Comparison of ENCODE assay signal across 8 mouse cellular contexts in genomic region chr1:66896125-66896524, GRCm38 (mm10). TPM values are rescaled to one million over a fixed set of nuclear protein-coding genes. Genes with fewer than 3 reads are reported as not detected.
DNase-seq lines count a peak whose midpoint lies in the region; ATAC-seq and TF ChIP-seq lines count a peak whose summit lies in the region.

No protein-coding gene starts in this region.

- peak; percentile 83 for ATAC-seq in heart, postnatal 0 days (ENCODE audit: insufficient read depth, low read depth)
- peak; percentile 91 for ATAC-seq in limb, embryonic 14.5 days (ENCODE audit: low FRiP score, low read depth)
- ATAC-seq in neural tube, embryonic 11.5 days (ENCODE audit: insufficient read depth, low FRiP score, low TSS enrichment): peak; percentile 65
- no peak for ATAC-seq in erythroblast, adult 5-6 weeks (replicated peaks; ENCODE audit: low FRiP score, poor library complexity, severe bottlenecking)

- H3K27ac ChIP-seq in heart, postnatal 0 days (ENCODE audit: low read depth): no peak overlapping the region
- H3K27ac ChIP-seq in limb, embryonic 14.5 days (replicated peaks; ENCODE audit: low read depth, low read length): no peak overlapping the region
- no peak overlapping the region for H3K27ac ChIP-seq in neural tube, embryonic 11.5 days (ENCODE audit: low read depth, low read length)

- H3K4me1 ChIP-seq in heart, postnatal 0 days (ENCODE audit: control insufficient read depth, insufficient read depth): 0 out of 2 replicates have a peak, but pooled peaks cover 5% of the 10 kb centered on the region
- peaks cover 17% of the 10 kb centered on the region for H3K4me1 ChIP-seq in limb, embryonic 14.5 days (ENCODE audit: control insufficient read depth, insufficient read depth, low read length)
- H3K4me1 ChIP-seq in neural tube, embryonic 11.5 days (ENCODE audit: control insufficient read depth, insufficient read depth, low read length): no peaks in the 10 kb centered on the region

- TF ChIP-seq CTCF in heart, postnatal 0 days (IDR thresholded peaks at IDR 0.05; ENCODE audit: low read depth): peak; percentile 60

- no peaks in the 10 kb centered on the region for H3K9me3 ChIP-seq in heart, postnatal 0 days (replicated peaks; ENCODE audit: control insufficient read depth, low read length)
- no peaks in the 10 kb centered on the region for H3K9me3 ChIP-seq in limb, embryonic 14.5 days (ENCODE audit: control insufficient read depth, low read length)
- H3K9me3 ChIP-seq in neural tube, embryonic 11.5 days (ENCODE audit: control insufficient read depth, low read length): no peaks in the 10 kb centered on the region

- peak overlapping the region; percentile 31 for H3K4me3 ChIP-seq in heart, postnatal 0 days (ENCODE audit: low read depth, low read length)
- H3K4me3 ChIP-seq in limb, embryonic 14.5 days (replicated peaks; ENCODE audit: low read length): 0 out of 2 replicates have a peak overlapping the region, but pooled peaks have one; percentile 0
- H3K4me3 ChIP-seq in neural tube, embryonic 11.5 days (ENCODE audit: low read depth, low read length): no peak overlapping the region

- H3K4me2 ChIP-seq in heart, postnatal 0 days (ENCODE audit: low read depth, low read length): peak overlapping the region; percentile 59
- H3K4me2 ChIP-seq in limb, embryonic 14.5 days (replicated peaks; ENCODE audit: low read depth, low read length, severe bottlenecking): peak overlapping the region; percentile 25
- no peak overlapping the region for H3K4me2 ChIP-seq in neural tube, embryonic 11.5 days (ENCODE audit: low read depth)

- peak; percentile 20 to 60 for DNase-seq in left cerebral cortex, postnatal 25 days (ENCODE audit: low spot score in 2 of 2)
- no peak for DNase-seq in left cerebral cortex, adult 8-10 months (ENCODE audit: low spot score in 2 of 2)
- peak; percentile 56 for DNase-seq in brain, embryonic 18.5 days (ENCODE audit: low read depth, low spot score)
- DNase-seq in heart, postnatal 0 days (ENCODE audit: low spot score): peak; percentile 85
- DNase-seq in limb, embryonic 14.5 days (ENCODE audit: low spot score): peak; percentile 73
- DNase-seq in neural tube, embryonic 11.5 days (ENCODE audit: low spot score): peak; percentile 21
- no peak for DNase-seq in thymus, postnatal 14 days

- WGBS in heart, postnatal 0 days: 12% methylated on average over 5 of the region's 5 CpGs
- WGBS in limb, embryonic 14.5 days: 27% methylated on average over 5 of the region's 5 CpGs
- WGBS in neural tube, embryonic 11.5 days: 47% methylated on average over 5 of the region's 5 CpGs

- 0 out of 2 replicates have a peak overlapping the region, but pooled peaks have one; percentile 20 for H3K9ac ChIP-seq in heart, postnatal 0 days (replicated peaks; ENCODE audit: low read depth, low read length)
- H3K9ac ChIP-seq in limb, embryonic 14.5 days (ENCODE audit: low read depth, low read length, severe bottlenecking): peak overlapping the region; percentile 1; the same call in 1 of the 2 replicates
- no peak overlapping the region for H3K9ac ChIP-seq in neural tube, embryonic 11.5 days (ENCODE audit: low read length)

- H3K27me3 ChIP-seq in heart, postnatal 0 days (ENCODE audit: control insufficient read depth, insufficient read depth, low read length): no peaks in the 10 kb centered on the region
- no peaks in the 10 kb centered on the region for H3K27me3 ChIP-seq in limb, embryonic 14.5 days (ENCODE audit: control insufficient read depth, insufficient read depth, low read length)
- H3K27me3 ChIP-seq in neural tube, embryonic 11.5 days (ENCODE audit: control insufficient read depth, insufficient read depth, low read length): no peaks in the 10 kb centered on the region

- H3K36me3 ChIP-seq in heart, postnatal 0 days (replicated peaks; ENCODE audit: control insufficient read depth, insufficient read depth, low read length): no peaks in the 10 kb centered on the region
- no peaks in the 10 kb centered on the region for H3K36me3 ChIP-seq in limb, embryonic 14.5 days (ENCODE audit: control insufficient read depth, insufficient read depth, low read length)
- no peaks in the 10 kb centered on the region for H3K36me3 ChIP-seq in neural tube, embryonic 11.5 days (ENCODE audit: control insufficient read depth, insufficient read depth, low read length)

- no peak for TF ChIP-seq EP300 in heart, postnatal 0 days (IDR thresholded peaks at IDR 0.05; ENCODE audit: low read depth)

- intact Hi-C loops in left cerebral cortex, postnatal 25 days (cut with DNase I): no loop called here

- TF ChIP-seq POLR2A in limb, embryonic 14.5 days (IDR thresholded peaks at IDR 0.05; ENCODE audit: borderline replicate concordance, extremely low read depth, insufficient read depth, insufficient read length): no peak

RNA-seq across cellular contexts. Expression of gene Acadl, which starts 33.0 kb away (rescaled TPM):
- total RNA-seq in left cerebral cortex, postnatal 25 days (2021): 10 to 100 TPM; 27.5 to 27.7 TPM
- total RNA-seq in left cerebral cortex, adult 8-10 months (2022): 10 to 100 TPM; 31.2 to 33.2 (median 32.6) TPM
- total RNA-seq in heart, postnatal 0 days (2014; rRNA removed; ENCODE audit: low replicate concordance): 144 and 267 TPM in 2 replicates
- polyA plus RNA-seq in heart, postnatal 0 days (2015; fragmentation: Nextera tagmentation; extraction: Ambion mirVana): 1,733 and 1,796 TPM in 2 replicates
- 20.3 and 32.4 TPM in 2 replicates for polyA plus RNA-seq in limb, embryonic 14.5 days (2012; rRNA removed)
- polyA plus RNA-seq in limb, embryonic 14.5 days (2014; fragmentation: Nextera tagmentation; extraction: Ambion mirVana): 78.7 and 86.0 TPM in 2 replicates
- polyA plus RNA-seq in neural tube, embryonic 11.5 days (2014; fragmentation: Nextera tagmentation; extraction: Ambion mirVana): 56.3 and 59.0 TPM in 2 replicates
- total RNA-seq in erythroblast, adult 5-6 weeks (2015; ENCODE audit: low replicate concordance): 33.6 and 43.2 TPM in 2 replicates
- 21.0 and 25.0 TPM in 2 replicates for total RNA-seq in erythroblast, adult 5-6 weeks (2017; ENCODE audit: low replicate concordance)

RNA-seq across cellular contexts. Expression of gene Myl1, which starts 49.1 kb away (rescaled TPM):
- total RNA-seq in left cerebral cortex, postnatal 25 days (2021): 1 to 10 TPM in 1 of 2 experiments, not detected in 1; 1.5 TPM
- 1 to 10 TPM in 3 of 4 experiments, not detected in 1; 1.8 to 8.0 (median 5.0) TPM for total RNA-seq in left cerebral cortex, adult 8-10 months (2022)
- 128 and 160 TPM in 2 replicates for total RNA-seq in heart, postnatal 0 days (2014; rRNA removed; ENCODE audit: low replicate concordance)
- 388 and 459 TPM in 2 replicates for polyA plus RNA-seq in heart, postnatal 0 days (2015; fragmentation: Nextera tagmentation; extraction: Ambion mirVana)
- 125 and 193 TPM in 2 replicates for polyA plus RNA-seq in limb, embryonic 14.5 days (2012; rRNA removed)
- polyA plus RNA-seq in limb, embryonic 14.5 days (2014; fragmentation: Nextera tagmentation; extraction: Ambion mirVana): 463 and 677 TPM in 2 replicates
- polyA plus RNA-seq in neural tube, embryonic 11.5 days (2014; fragmentation: Nextera tagmentation; extraction: Ambion mirVana): 63.7 and 76.6 TPM in 2 replicates
- not detected in 2 replicates for total RNA-seq in erythroblast, adult 5-6 weeks (2015; ENCODE audit: low replicate concordance)
- total RNA-seq in erythroblast, adult 5-6 weeks (2017; ENCODE audit: low replicate concordance): not detected in 2 replicates

Comparison
In these comparisons a context has a peak if more than half of its experiments do, and no peak if none do; other contexts are left out.
1. DNase-seq: peak in left cerebral cortex, postnatal 25 days (2 of 2), brain, embryonic 18.5 days (single experiment), heart, postnatal 0 days (single experiment), limb, embryonic 14.5 days (single experiment) and neural tube, embryonic 11.5 days (single experiment); none in left cerebral cortex, adult 8-10 months (0 of 2) and thymus, postnatal 14 days (single experiment).
2. RNA of gene Myl1, which starts 49.1 kb away (total RNA-seq): 128 to 160 TPM in heart, postnatal 0 days; 1.8 to 8.0 TPM in left cerebral cortex, adult 8-10 months, 1.5 TPM in left cerebral cortex, postnatal 25 days and not detected in erythroblast, adult 5-6 weeks; every median in the first group is over 10 times any median in the second.